Mouse (Mus musculus): ENCODE results near the gene Ankrd39. TPM values are rescaled to one million over a fixed set of nuclear protein-coding genes. Genes with fewer than 3 reads are reported as not detected.

Ankrd39 gene
- polyA plus RNA-seq, 1 experiment from 2014 or later: 26.8 TPM

- 53% methylated on average over 6 of the region's 6 CpGs for WGBS
These were observed 53.9 kb downstream of the Ankrd39 start for GRCm38 (mm10) chr1:36493299-36493698.

GRCm38 (mm10) chr1:36492416-36493139 lies 54.7 kb downstream of the Ankrd39 start:
- peak; percentile 83 for ATAC-seq
- 0 out of 2 replicates have a peak overlapping the region, but pooled peaks have one; percentile 3 for H3K4me3 ChIP-seq (ENCODE audit: low read length)
- H3K9me3 ChIP-seq (ENCODE audit: control insufficient read depth, low read length): no peaks in the 10 kb centered on the region
- H3K4me2 ChIP-seq (ENCODE audit: low read depth, low read length): peak overlapping the region; percentile 45
- no peaks in the 10 kb centered on the region for H3K36me3 ChIP-seq (ENCODE audit: control insufficient read depth, insufficient read depth, low read length)
- 37% methylated on average over 9 of the region's 9 CpGs for WGBS
- peak overlapping the region; percentile 32; the same call in 1 of the 2 replicates for H3K9ac ChIP-seq (ENCODE audit: low read depth, low read length)
- peaks cover 17% of the 10 kb centered on the region for H3K4me1 ChIP-seq (ENCODE audit: control insufficient read depth, insufficient read depth, low read length)
- no peaks in the 10 kb centered on the region for H3K27me3 ChIP-seq (replicated peaks; ENCODE audit: control insufficient read depth, insufficient read depth, low read length)
- H3K27ac ChIP-seq (ENCODE audit: low read length): peak overlapping the region; percentile 87

More at GRCm38 (mm10) chr1:36493299-36493698, 53.9 kb downstream of the Ankrd39 start:
- peak overlapping the region; percentile 45 for H3K4me2 ChIP-seq (ENCODE audit: low read depth, low read length)
- no peak overlapping the region for H3K9ac ChIP-seq (ENCODE audit: low read depth, low read length)
- peak overlapping the region; percentile 70 for H3K27ac ChIP-seq (ENCODE audit: low read length)
- peaks cover 17% of the 10 kb centered on the region for H3K4me1 ChIP-seq (ENCODE audit: control insufficient read depth, insufficient read depth, low read length)
- H3K4me3 ChIP-seq (ENCODE audit: low read length): 0 out of 2 replicates have a peak overlapping the region, but pooled peaks have one; percentile 3
- ATAC-seq: peak; percentile 74
- H3K9me3 ChIP-seq (ENCODE audit: control insufficient read depth, low read length): no peaks in the 10 kb centered on the region
- H3K36me3 ChIP-seq (ENCODE audit: control insufficient read depth, insufficient read depth, low read length): peaks cover 2% of the 10 kb centered on the region; the same call in 1 of the 2 replicates
- no peaks in the 10 kb centered on the region for H3K27me3 ChIP-seq (replicated peaks; ENCODE audit: control insufficient read depth, insufficient read depth, low read length)

- Histone ChIP-seq H3K4me1 (ENCODE audit: control insufficient read depth, insufficient read depth, low read length) (peaks cover 28% of the 10 kb centered on the region), H3K27ac (ENCODE audit: low read length) (no peak overlapping the region), H3K4me3 (ENCODE audit: low read length) (no peak overlapping the region), H3K9ac (ENCODE audit: low read depth, low read length) (no peak overlapping the region), H3K36me3 (ENCODE audit: control insufficient read depth, insufficient read depth, low read length) (no peaks in the 10 kb centered on the region), H3K4me2 (ENCODE audit: low read depth, low read length) (no peak overlapping the region), H3K27me3 (replicated peaks; ENCODE audit: control insufficient read depth, insufficient read depth, low read length) (no peaks in the 10 kb centered on the region), H3K9me3 (ENCODE audit: control insufficient read depth, low read length) (no peaks in the 10 kb centered on the region)
- 80% methylated on average over 6 of the region's 6 CpGs for WGBS
- ATAC-seq: no peak
These were observed 57.6 kb downstream of the Ankrd39 start for GRCm38 (mm10) chr1:36489661-36490060.

Small RNAs within 50 kb of the gene (microRNA-seq; reads per million reads assigned to microRNA genes)
- not detected for gene Gm47280

Other genes with a start within 250 kb of the Ankrd39 start
- gene Arid5a, start 239.7 kb downstream of the Ankrd39 start, polyA plus RNA-seq (2015; fragmentation: Nextera tagmentation; extraction: Ambion mirVana): 4.1 and 4.8 TPM in 2 replicates
- gene Kansl3, start 178.3 kb downstream of the Ankrd39 start, polyA plus RNA-seq (2015; fragmentation: Nextera tagmentation; extraction: Ambion mirVana): 33.3 and 33.8 TPM in 2 replicates
- gene Fer1l5, start 175.2 kb downstream of the Ankrd39 start, polyA plus RNA-seq (2015; fragmentation: Nextera tagmentation; extraction: Ambion mirVana): 0.50 and 0.66 TPM in 2 replicates
- gene Lman2l, start 102.2 kb downstream of the Ankrd39 start, polyA plus RNA-seq (2015; fragmentation: Nextera tagmentation; extraction: Ambion mirVana): 29.8 and 32.1 TPM in 2 replicates
- 39.2 and 40.2 TPM in 2 replicates for gene Cnnm4, start 75.8 kb downstream of the Ankrd39 start, polyA plus RNA-seq (2015; fragmentation: Nextera tagmentation; extraction: Ambion mirVana)
- 2.1 and 2.3 TPM in 2 replicates for gene Cnnm3, start 35.6 kb downstream of the Ankrd39 start, polyA plus RNA-seq (2015; fragmentation: Nextera tagmentation; extraction: Ambion mirVana)
- gene Ankrd23, start 10.6 kb downstream of the Ankrd39 start, polyA plus RNA-seq (2015; fragmentation: Nextera tagmentation; extraction: Ambion mirVana): 12.7 and 14.6 TPM in 2 replicates
- 0.37 TPM in 1 of 2 replicates, not detected in the other for gene Gm42417, start 8.0 kb downstream of the Ankrd39 start, polyA plus RNA-seq (2015; fragmentation: Nextera tagmentation; extraction: Ambion mirVana)
- gene Sema4c, start 10.9 kb upstream of the Ankrd39 start, polyA plus RNA-seq (2015; fragmentation: Nextera tagmentation; extraction: Ambion mirVana): 7.4 and 7.9 TPM in 2 replicates
- gene Fam178b, start 135.7 kb upstream of the Ankrd39 start, polyA plus RNA-seq (2015; fragmentation: Nextera tagmentation; extraction: Ambion mirVana): 0.54 and 0.73 TPM in 2 replicates
- 940 and 946 TPM in 2 replicates for gene Cox5b, start 144.0 kb upstream of the Ankrd39 start, polyA plus RNA-seq (2015; fragmentation: Nextera tagmentation; extraction: Ambion mirVana)
- 0.12 TPM in 1 of 2 replicates, not detected in the other for gene 4933424G06Rik, start 162.7 kb upstream of the Ankrd39 start, polyA plus RNA-seq (2015; fragmentation: Nextera tagmentation; extraction: Ambion mirVana)
- gene Actr1b, start 167.0 kb upstream of the Ankrd39 start, polyA plus RNA-seq (2015; fragmentation: Nextera tagmentation; extraction: Ambion mirVana): 94.8 and 98.3 TPM in 2 replicates
- 0.72 and 1.0 TPM in 2 replicates for gene Zap70, start 214.4 kb upstream of the Ankrd39 start, polyA plus RNA-seq (2015; fragmentation: Nextera tagmentation; extraction: Ambion mirVana)

Data from intestine, embryonic 16.5 days (tissue).